Mouse (Mus musculus): ENCODE measurements around the gene Elavl4. TPM values are rescaled to one million over a fixed set of nuclear protein-coding genes. Genes with fewer than 3 reads are reported as not detected.

The Elavl4 gene
- polyA plus RNA-seq, 1 experiment from 2014 or later: 0.76 TPM

- no peak overlapping the region for H3K4me3 ChIP-seq
- H3K36me3 ChIP-seq: no peaks in the 10 kb centered on the region
- H3K4me2 ChIP-seq: no peak overlapping the region
- 70% methylated on average over 6 of the region's 6 CpGs for WGBS (ENCODE audit: insufficient replicate concordance)
- no peaks in the 10 kb centered on the region for H3K9me3 ChIP-seq (replicated peaks)
- ATAC-seq: no peak
- H3K9ac ChIP-seq: no peak overlapping the region
- no peak overlapping the region for H3K27ac ChIP-seq
- H3K27me3 ChIP-seq (replicated peaks): no peaks in the 10 kb centered on the region
- H3K4me1 ChIP-seq: no peaks in the 10 kb centered on the region
Measured at GRCm38 (mm10) chr4:110214543-110214942, 137.2 kb downstream of the Elavl4 start.

- Histone ChIP-seq H3K9ac (no peak overlapping the region), H3K4me3 (no peak overlapping the region), H3K27me3 (replicated peaks) (no peaks in the 10 kb centered on the region), H3K36me3 (no peaks in the 10 kb centered on the region), H3K4me2 (no peak overlapping the region), H3K9me3 (replicated peaks) (no peaks in the 10 kb centered on the region), H3K27ac (no peak overlapping the region), H3K4me1 (no peaks in the 10 kb centered on the region)
- ATAC-seq: no peak
- whole genome bisulfite sequencing (ENCODE audit: insufficient replicate concordance): 61% methylated on average over 5 of the region's 5 CpGs
Measured at GRCm38 (mm10) chr4:110213666-110214065, 138.0 kb downstream of the Elavl4 start.

DNA sequence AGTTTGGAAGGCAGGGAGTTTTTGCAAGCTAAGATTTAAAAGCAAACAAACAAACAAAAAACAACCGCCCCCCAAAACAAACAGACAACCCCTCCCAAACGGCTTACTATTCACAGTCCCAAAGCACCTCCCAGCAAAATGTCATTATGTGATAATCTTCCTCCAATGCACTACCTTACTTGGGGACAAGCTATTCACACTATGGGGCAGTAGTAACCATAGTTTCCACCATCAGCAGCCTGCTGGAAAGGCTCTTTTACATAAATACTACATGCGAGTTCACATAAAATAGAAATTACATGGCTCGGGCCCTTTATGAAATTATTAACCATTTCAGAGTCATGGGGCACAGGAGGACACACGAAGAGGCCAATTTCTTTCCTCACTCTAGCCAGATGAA is 141.5 kb downstream of the Elavl4 start:
- no peaks in the 10 kb centered on the region for H3K27me3 ChIP-seq (replicated peaks)
- no peaks in the 10 kb centered on the region for H3K4me1 ChIP-seq
- H3K9ac ChIP-seq: no peak overlapping the region
- ATAC-seq: no peak
- 70% methylated on average over 5 of the region's 5 CpGs for WGBS (ENCODE audit: insufficient replicate concordance)
- H3K4me2 ChIP-seq: no peak overlapping the region
- no peak overlapping the region for H3K27ac ChIP-seq
- H3K36me3 ChIP-seq: no peaks in the 10 kb centered on the region
- no peaks in the 10 kb centered on the region for H3K9me3 ChIP-seq (replicated peaks)
- no peak overlapping the region for H3K4me3 ChIP-seq

DNA sequence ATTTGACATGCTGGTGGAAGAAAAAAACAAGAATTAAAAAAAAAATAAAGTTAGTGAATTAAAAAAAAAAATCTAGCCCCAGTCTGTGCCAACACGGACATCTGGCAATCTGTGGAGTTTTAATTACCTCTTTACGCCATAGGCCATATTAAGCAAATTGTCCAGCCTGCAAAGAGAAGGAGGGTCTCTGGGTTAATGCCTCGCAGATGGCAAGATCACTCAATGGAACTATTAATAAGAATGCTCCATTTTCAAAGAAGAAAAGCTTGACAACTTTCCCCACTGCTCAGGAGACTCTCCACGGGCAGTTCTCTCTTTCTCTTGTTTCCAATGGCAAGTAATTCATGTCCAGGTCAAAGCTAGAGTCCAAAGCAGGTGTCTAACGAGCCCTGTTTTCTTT is 142.1 kb downstream of the Elavl4 start:
- H3K36me3 ChIP-seq: no peaks in the 10 kb centered on the region
- H3K4me1 ChIP-seq: no peaks in the 10 kb centered on the region
- H3K27me3 ChIP-seq (replicated peaks): no peaks in the 10 kb centered on the region
- H3K27ac ChIP-seq: no peak overlapping the region
- no peak for ATAC-seq
- no peak overlapping the region for H3K4me3 ChIP-seq
- WGBS (ENCODE audit: insufficient replicate concordance): 63% methylated on average over 5 of the region's 5 CpGs
- H3K4me2 ChIP-seq: no peak overlapping the region
- no peak overlapping the region for H3K9ac ChIP-seq
- no peaks in the 10 kb centered on the region for H3K9me3 ChIP-seq (replicated peaks)

GRCm38 (mm10) chr4:110201680-110202079 is 150.0 kb downstream of the Elavl4 start:
- no peaks in the 10 kb centered on the region for H3K27me3 ChIP-seq (replicated peaks)
- no peaks in the 10 kb centered on the region for H3K9me3 ChIP-seq (replicated peaks)
- no peak for ATAC-seq
- H3K9ac ChIP-seq: no peak overlapping the region
- no peak overlapping the region for H3K4me2 ChIP-seq
- H3K27ac ChIP-seq: no peak overlapping the region
- H3K4me3 ChIP-seq: no peak overlapping the region
- H3K4me1 ChIP-seq: no peaks in the 10 kb centered on the region
- 75% methylated on average over 3 of the region's 3 CpGs for WGBS (ENCODE audit: insufficient replicate concordance)
- no peaks in the 10 kb centered on the region for H3K36me3 ChIP-seq

DNA sequence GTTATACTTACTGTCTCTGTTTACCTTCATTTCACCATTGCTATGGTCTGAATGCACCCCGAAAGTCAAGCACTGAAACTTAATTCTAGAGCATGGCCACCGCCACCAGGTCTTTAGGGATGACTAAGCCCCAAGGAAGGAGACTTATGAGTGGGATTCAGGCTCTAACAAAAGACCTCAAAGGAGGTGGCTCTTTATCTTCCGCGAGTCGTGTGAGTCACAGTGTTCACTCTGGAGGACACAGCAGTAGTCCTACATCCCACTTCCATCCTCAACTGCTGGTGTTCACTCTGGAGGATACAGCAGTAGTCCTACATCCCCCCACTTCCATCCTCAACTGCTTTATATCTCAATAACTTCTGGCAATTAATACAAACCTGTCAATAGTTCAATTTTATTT is 151.8 kb downstream of the Elavl4 start:
- H3K9ac ChIP-seq: no peak overlapping the region
- ATAC-seq: no peak
- no peak overlapping the region for H3K4me2 ChIP-seq
- H3K4me1 ChIP-seq: no peaks in the 10 kb centered on the region
- H3K27me3 ChIP-seq (replicated peaks): no peaks in the 10 kb centered on the region
- no peak overlapping the region for H3K4me3 ChIP-seq
- 85% methylated on average over 5 of the region's 5 CpGs for WGBS (ENCODE audit: insufficient replicate concordance)
- no peaks in the 10 kb centered on the region for H3K36me3 ChIP-seq
- no peak overlapping the region for H3K27ac ChIP-seq
- no peaks in the 10 kb centered on the region for H3K9me3 ChIP-seq (replicated peaks)

DNA sequence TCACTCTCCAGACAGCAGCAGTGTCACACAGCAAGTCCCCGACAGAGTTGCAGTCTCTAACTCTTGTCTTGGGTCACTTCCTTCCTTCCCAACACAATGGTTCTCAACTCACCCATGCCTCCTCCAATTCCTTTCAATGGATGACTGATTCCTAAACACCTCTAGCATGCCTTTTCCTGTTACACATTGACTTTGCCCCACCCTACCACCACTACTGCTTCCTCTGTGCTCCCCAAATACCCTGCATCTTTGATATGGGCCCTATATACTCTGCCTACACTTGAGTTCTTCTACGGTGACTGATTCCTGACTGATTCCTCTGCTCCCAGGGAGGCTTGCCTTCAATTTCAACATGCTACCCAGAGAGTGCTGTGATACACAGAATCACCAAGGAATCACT is 153.1 kb downstream of the Elavl4 start:
- no peak overlapping the region for H3K4me2 ChIP-seq
- H3K27ac ChIP-seq: no peak overlapping the region
- H3K4me1 ChIP-seq: no peaks in the 10 kb centered on the region
- no peaks in the 10 kb centered on the region for H3K27me3 ChIP-seq (replicated peaks)
- 43% methylated on average over 2 of the region's 2 CpGs for WGBS (ENCODE audit: insufficient replicate concordance)
- H3K36me3 ChIP-seq: no peaks in the 10 kb centered on the region
- H3K9ac ChIP-seq: no peak overlapping the region
- no peak for ATAC-seq
- H3K4me3 ChIP-seq: no peak overlapping the region
- H3K9me3 ChIP-seq (replicated peaks): no peaks in the 10 kb centered on the region

DNA sequence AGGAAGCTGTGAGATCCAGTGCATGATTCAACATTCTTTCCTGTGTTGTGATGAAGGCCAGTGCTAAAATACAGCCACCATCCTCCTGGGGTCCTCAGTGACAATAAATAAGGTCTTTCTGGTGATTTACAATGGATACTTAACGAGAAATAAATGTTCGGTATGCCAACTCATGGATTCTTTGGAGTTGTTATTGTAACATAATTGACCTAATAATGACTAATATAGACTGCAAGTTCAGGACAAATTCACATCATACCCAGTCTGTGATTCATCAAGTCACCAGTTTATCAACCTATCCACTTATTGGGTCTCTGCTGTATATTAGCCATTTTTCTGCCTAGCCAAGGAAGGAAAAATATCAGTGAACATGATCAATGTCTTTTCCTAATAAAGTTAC is 174.4 kb downstream of the Elavl4 start:
- Histone ChIP-seq H3K4me1 (no peaks in the 10 kb centered on the region), H3K4me2 (no peak overlapping the region), H3K9me3 (replicated peaks) (no peaks in the 10 kb centered on the region), H3K36me3 (no peaks in the 10 kb centered on the region), H3K27ac (no peak overlapping the region), H3K9ac (no peak overlapping the region), H3K27me3 (replicated peaks) (no peaks in the 10 kb centered on the region), H3K4me3 (no peak overlapping the region)
- no peak for ATAC-seq
- 77% methylated on average over 2 of the region's 2 CpGs for WGBS (ENCODE audit: insufficient replicate concordance)

- Histone ChIP-seq H3K27me3 (replicated peaks) (no peaks in the 10 kb centered on the region), H3K27ac (no peak overlapping the region), H3K9ac (no peak overlapping the region), H3K4me3 (no peak overlapping the region), H3K36me3 (no peaks in the 10 kb centered on the region), H3K9me3 (replicated peaks) (no peaks in the 10 kb centered on the region), H3K4me1 (no peaks in the 10 kb centered on the region), H3K4me2 (no peak overlapping the region)
- no peak for ATAC-seq
- WGBS (ENCODE audit: insufficient replicate concordance): 44% methylated on average over 5 of the region's 5 CpGs
Measured at GRCm38 (mm10) chr4:110172028-110172427, 179.7 kb downstream of the Elavl4 start.

DNA sequence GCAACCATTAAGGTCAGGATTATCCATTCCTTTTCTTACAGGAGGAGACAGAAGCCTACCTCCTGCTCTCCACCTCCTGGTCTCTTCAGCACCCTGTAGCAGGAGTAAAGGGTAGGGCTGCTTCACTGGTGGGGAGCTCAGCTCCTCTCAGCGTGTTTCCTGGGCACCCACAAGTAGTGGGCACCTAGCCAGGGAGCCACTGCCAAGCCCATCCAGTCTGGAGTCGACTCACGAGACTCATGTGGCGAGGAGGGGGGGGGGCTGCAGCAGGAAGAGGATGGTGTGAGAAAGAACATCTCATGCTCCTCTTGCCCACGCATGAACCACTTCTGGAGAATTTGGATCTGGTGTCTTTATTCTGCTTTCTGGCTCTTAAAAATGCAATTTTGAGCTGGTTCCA is 186.5 kb downstream of the Elavl4 start:
- no peak overlapping the region for H3K27ac ChIP-seq
- H3K4me1 ChIP-seq: no peaks in the 10 kb centered on the region
- 49% methylated on average over 5 of the region's 5 CpGs for WGBS (ENCODE audit: insufficient replicate concordance)
- H3K36me3 ChIP-seq: no peaks in the 10 kb centered on the region
- H3K27me3 ChIP-seq (replicated peaks): no peaks in the 10 kb centered on the region
- H3K4me3 ChIP-seq: no peak overlapping the region
- H3K4me2 ChIP-seq: no peak overlapping the region
- no peak for ATAC-seq
- H3K9me3 ChIP-seq (replicated peaks): no peaks in the 10 kb centered on the region
- H3K9ac ChIP-seq: no peak overlapping the region

DNA sequence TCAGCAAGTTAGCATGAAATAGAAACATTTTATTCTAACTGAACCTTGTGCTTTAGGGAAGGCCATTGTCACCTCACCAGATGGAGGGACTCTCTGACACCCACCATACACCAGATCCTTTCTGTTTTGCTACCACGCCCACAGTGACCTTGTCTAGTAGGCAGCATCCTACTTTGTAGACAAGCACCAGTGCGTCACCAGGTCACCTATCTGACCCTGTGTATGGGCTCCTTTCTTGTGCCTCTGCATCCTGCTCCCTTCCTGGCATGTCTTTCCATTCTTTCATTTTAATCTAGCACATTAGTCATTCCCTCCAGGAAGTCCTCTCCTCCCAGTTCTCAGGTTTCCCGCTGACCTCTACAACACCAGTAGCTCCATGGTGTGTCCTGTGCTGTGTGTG is 190.1 kb downstream of the Elavl4 start:
- ATAC-seq: no peak
- no peak overlapping the region for H3K4me2 ChIP-seq
- H3K27me3 ChIP-seq (replicated peaks): no peaks in the 10 kb centered on the region
- H3K27ac ChIP-seq: no peak overlapping the region
- no peak overlapping the region for H3K9ac ChIP-seq
- no peaks in the 10 kb centered on the region for H3K4me1 ChIP-seq
- no peak overlapping the region for H3K4me3 ChIP-seq
- H3K9me3 ChIP-seq (replicated peaks): no peaks in the 10 kb centered on the region
- H3K36me3 ChIP-seq: no peaks in the 10 kb centered on the region
- 59% methylated on average over 3 of the region's 3 CpGs for WGBS (ENCODE audit: insufficient replicate concordance)

GRCm38 (mm10) chr4:110157515-110158159 is 194.1 kb downstream of the Elavl4 start:
- Histone ChIP-seq H3K4me3 (no peak overlapping the region), H3K9me3 (replicated peaks) (no peaks in the 10 kb centered on the region), H3K9ac (no peak overlapping the region), H3K4me2 (no peak overlapping the region), H3K27me3 (replicated peaks) (no peaks in the 10 kb centered on the region), H3K36me3 (no peaks in the 10 kb centered on the region), H3K4me1 (no peaks in the 10 kb centered on the region), H3K27ac (no peak overlapping the region)
- no peak for ATAC-seq
- WGBS (ENCODE audit: insufficient replicate concordance): 65% methylated on average over 3 of the region's 3 CpGs

- no peaks in the 10 kb centered on the region for H3K27me3 ChIP-seq (replicated peaks)
- no peaks in the 10 kb centered on the region for H3K36me3 ChIP-seq
- no peak for ATAC-seq
- no peak overlapping the region for H3K4me3 ChIP-seq
- 70% methylated on average over 2 of the region's 2 CpGs for WGBS (ENCODE audit: insufficient replicate concordance)
- no peaks in the 10 kb centered on the region for H3K9me3 ChIP-seq (replicated peaks)
- no peak overlapping the region for H3K9ac ChIP-seq
- no peak overlapping the region for H3K4me2 ChIP-seq
- no peaks in the 10 kb centered on the region for H3K4me1 ChIP-seq
- H3K27ac ChIP-seq: no peak overlapping the region
Measured at GRCm38 (mm10) chr4:110155954-110156353, 195.8 kb downstream of the Elavl4 start.
